Mouse (Mus musculus) retina, postnatal 7 days (tissue): ENCODE results near the gene Pgbd5.

Source experiments
- DNase-seq: peaks from one replicate; pipeline ENCODE4 v3.0.0-alpha.2; 2012; ENCODE audit warnings: low read depth, low spot score

Gene Pgbd5

GRCm38 (mm10) chr8:124346852-124347523, 92.5 kb downstream of the Pgbd5 start:
- DNase-seq, result peak; percentile 37

- no peak for DNase-seq
These were observed 94.4 kb downstream of the Pgbd5 start for GRCm38 (mm10) chr8:124345098-124345497.

- DNase-seq, result no peak
These were observed 95.5 kb downstream of the Pgbd5 start for GRCm38 (mm10) chr8:124343991-124344390.

GRCm38 (mm10) chr8:124343151-124343550, 96.3 kb downstream of the Pgbd5 start:
- no peak for DNase-seq

GRCm38 (mm10) chr8:124340360-124341068, 98.9 kb downstream of the Pgbd5 start:
- DNase-seq, result no peak

GRCm38 (mm10) chr8:124339742-124340141, 99.7 kb downstream of the Pgbd5 start:
- no peak for DNase-seq

- no peak for DNase-seq
These were observed 103.2 kb downstream of the Pgbd5 start for GRCm38 (mm10) chr8:124336302-124336701.

GRCm38 (mm10) chr8:124331706-124332105, 107.8 kb downstream of the Pgbd5 start:
- no peak for DNase-seq

- DNase-seq, result no peak
These were observed 108.4 kb downstream of the Pgbd5 start for GRCm38 (mm10) chr8:124331094-124331493.

- DNase-seq, result no peak
These were observed 109.0 kb downstream of the Pgbd5 start for GRCm38 (mm10) chr8:124330433-124330832.

GRCm38 (mm10) chr8:124329690-124330089, 109.8 kb downstream of the Pgbd5 start:
- no peak for DNase-seq

GRCm38 (mm10) chr8:124328259-124328658, 111.2 kb downstream of the Pgbd5 start:
- no peak for DNase-seq

GRCm38 (mm10) chr8:124323356-124323755, 116.1 kb downstream of the Pgbd5 start:
- no peak for DNase-seq

GRCm38 (mm10) chr8:124321227-124321840, 118.1 kb downstream of the Pgbd5 start:
- DNase-seq, result no peak

- DNase-seq, result no peak
These were observed 120.2 kb downstream of the Pgbd5 start for GRCm38 (mm10) chr8:124319316-124319652.
